Mouse (Mus musculus): ENCODE results near the gene Gm10340. TPM values are rescaled to one million over a fixed set of nuclear protein-coding genes. Genes with fewer than 3 reads are reported as not detected.
"Not testable (repeated sequence)": the region's sequence is repeated elsewhere in the genome, so short reads cannot be mapped to it uniquely, and the experiment has no call there.

Gm10340 gene
- total RNA-seq (2021): not detected
- long read RNA-seq, experiment 1: 0 reads
- long read RNA-seq, experiment 2: 0 reads

GRCm38 (mm10) chr14:3133697-3134096, at the start of gene Gm10340:
TSS of gene Gm10340 (plus strand) at chr14:3133997.
- not testable (repeated sequence) for DNase-seq

- not testable (repeated sequence) for DNase-seq
Observed at GRCm38 (mm10) chr14:3116051-3116450, 17.7 kb upstream of the Gm10340 start.

- DNase-seq: not testable (repeated sequence)
Observed at GRCm38 (mm10) chr14:3187955-3188354, 54.2 kb downstream of the Gm10340 start, which contains the start of gene Gm5795. TSS of gene Gm5795 (plus strand) at chr14:3188255.

Other genes with a start within 250 kb of the Gm10340 start
- gene Gm2888, start 104.0 kb upstream of the Gm10340 start, total RNA-seq (2021): not detected
- gene Gm2897, start 84.7 kb upstream of the Gm10340 start, total RNA-seq (2021): under 1 TPM in 1 of 2 experiments, not detected in 1; 0.31 TPM
- not detected for gene Gm5795, start 54.3 kb downstream of the Gm10340 start, total RNA-seq (2021)
- gene D830030K20Rik, start 74.5 kb downstream of the Gm10340 start, total RNA-seq (2021): 1 to 10 TPM; 2.3 to 3.1 TPM
- under 1 TPM in 1 of 2 experiments, not detected in 1; 0.14 TPM for gene Gm2956, start 198.6 kb downstream of the Gm10340 start, total RNA-seq (2021)

Measured in gastrocnemius, postnatal 10 days (tissue).